Mouse (Mus musculus) thymus, postnatal 25 days (tissue): ENCODE results near the gene Phox2b.

Experiments
- DNase-seq: peaks from one replicate; pipeline ENCODE4 v3.0.0; 2022

The Phox2b gene

GRCm38 (mm10) chr5:67090856-67091255 lies 8.2 kb downstream of the Phox2b start:
- no peak for DNase-seq

- no peak for DNase-seq
Observed at GRCm38 (mm10) chr5:67083117-67083516, 16.0 kb downstream of the Phox2b start.

GRCm38 (mm10) chr5:67063596-67063995 lies 35.5 kb downstream of the Phox2b start:
- no peak for DNase-seq

- DNase-seq, result no peak
Observed at GRCm38 (mm10) chr5:67060519-67060918, 38.6 kb downstream of the Phox2b start.

- DNase-seq, result no peak
Observed at GRCm38 (mm10) chr5:67057803-67058202, 41.3 kb downstream of the Phox2b start.

- DNase-seq, result no peak
Observed at GRCm38 (mm10) chr5:67048003-67048402, 51.1 kb downstream of the Phox2b start.
